Mouse (Mus musculus) common myeloid progenitor, adult 5-6 weeks (primary cell): Measurements from ENCODE around the gene Chrdl2. TPM values are rescaled to one million over a fixed set of nuclear protein-coding genes. Genes with fewer than 3 reads are reported as not detected.
"Not testable (repeated sequence)": the region's sequence is repeated elsewhere in the genome, so short reads cannot be mapped to it uniquely, and the experiment has no call there.

ENCODE experiments used
- ATAC-seq: replicated peaks from 2 replicates; pipeline ENCODE4 v1.8.0; 2016; ENCODE audit warnings: low read depth, mild to moderate bottlenecking, moderate TSS enrichment, inconsistent platforms; ENCODE audit not compliant: poor library complexity, severe bottlenecking
- total RNA-seq: library from RNA; stranded (forward); fragments of 200-1000, 187-1606 nt; gene quantifications from 2 replicates; pipeline ENCODE4 v1.2.3, GENCODE M21; 2017

The Chrdl2 gene
- total RNA-seq, 1 experiment from 2014 or later, result not detected

DNA sequence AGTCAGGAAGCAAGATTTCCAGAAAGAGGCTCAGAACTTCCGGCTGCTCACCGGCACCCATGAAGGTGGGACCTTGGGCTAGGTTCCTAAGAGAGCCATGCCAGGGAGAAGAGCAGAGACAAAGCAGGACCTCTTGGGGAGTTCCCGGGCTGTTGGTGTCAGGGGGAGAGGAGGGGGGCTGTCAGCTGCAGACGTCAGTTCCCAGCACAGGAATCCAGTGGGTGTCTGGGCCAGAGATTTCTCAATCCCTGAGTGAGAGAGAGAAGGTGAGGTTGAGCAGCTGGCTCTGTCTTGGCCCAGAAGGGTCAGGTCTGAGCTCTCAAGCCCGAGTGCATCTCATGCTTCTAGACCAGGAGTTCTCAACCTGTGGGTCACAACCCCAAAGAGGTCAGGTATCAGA lies 27.7 kb downstream of the Chrdl2 start:
- ATAC-seq, result no peak

DNA sequence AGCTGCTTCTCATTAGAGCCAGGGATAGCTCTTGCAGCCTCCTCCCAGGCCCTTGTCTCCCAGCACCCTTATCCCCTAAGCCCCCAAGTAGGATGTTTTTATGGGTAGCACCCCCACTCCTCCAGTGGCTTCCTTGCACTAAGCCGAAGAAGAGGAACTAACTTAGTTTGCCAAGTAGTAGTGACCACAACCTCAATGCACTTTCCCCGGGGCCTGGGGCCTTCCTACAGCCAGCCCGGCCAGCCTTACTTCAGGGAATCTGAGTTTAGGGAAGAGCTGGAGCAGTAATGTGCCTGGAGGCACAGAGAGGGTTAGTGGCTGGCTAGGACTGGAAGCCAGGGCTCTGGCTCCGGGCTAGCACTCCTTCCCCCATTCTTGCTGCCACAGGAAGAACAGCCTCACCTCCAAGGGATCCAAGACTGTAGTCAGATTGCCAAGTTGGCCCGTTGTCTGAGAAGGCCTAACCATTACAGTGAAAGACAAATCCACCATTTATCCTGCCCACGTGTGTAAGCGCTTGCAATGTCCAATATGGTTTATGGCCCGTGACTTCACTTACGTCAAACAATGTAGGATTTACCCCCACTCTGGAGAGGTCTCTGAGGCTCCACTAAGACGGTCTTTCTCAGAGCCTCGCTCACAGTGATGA lies 29.0 kb downstream of the Chrdl2 start:
- ATAC-seq, result peak; percentile 87

DNA sequence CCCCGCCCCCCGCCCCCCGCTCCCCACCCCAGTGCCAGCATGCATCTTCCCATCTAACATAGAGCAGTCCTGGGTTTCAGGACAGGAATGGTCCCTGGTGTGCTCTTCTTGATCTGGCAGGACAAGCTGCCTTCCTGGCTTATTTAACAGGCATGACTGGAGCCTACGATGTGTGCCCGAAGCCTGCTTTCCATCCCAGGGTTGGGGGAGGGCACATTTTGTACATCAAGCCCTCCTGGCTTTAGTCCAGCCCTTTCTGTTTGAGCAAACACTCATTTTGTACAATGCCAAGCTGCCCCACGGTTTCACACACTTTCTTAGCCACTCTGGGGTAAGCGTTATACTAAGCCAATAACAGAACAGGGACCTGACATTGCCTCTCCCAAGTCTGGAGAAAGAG lies 30.1 kb downstream of the Chrdl2 start:
- no peak for ATAC-seq

DNA sequence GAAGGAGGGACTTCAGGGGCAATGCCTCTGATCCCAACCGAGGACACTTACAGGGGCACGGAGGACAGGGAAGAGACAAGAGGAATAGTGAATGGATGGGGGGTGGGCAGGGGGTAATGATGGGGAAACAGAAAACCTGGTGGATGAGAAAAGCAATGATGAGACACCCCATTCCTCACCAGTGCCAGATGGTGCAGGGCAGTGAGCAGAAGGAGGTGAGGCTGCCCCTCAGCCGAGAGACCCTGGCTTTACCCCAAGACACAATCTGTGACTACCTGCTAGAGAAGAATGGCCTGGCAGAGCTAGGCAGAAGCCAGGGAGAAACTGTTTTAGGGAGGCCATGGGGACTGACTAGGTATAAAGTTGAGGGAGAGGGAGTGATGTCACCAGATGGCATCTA lies 30.5 kb downstream of the Chrdl2 start:
- no peak for ATAC-seq

DNA sequence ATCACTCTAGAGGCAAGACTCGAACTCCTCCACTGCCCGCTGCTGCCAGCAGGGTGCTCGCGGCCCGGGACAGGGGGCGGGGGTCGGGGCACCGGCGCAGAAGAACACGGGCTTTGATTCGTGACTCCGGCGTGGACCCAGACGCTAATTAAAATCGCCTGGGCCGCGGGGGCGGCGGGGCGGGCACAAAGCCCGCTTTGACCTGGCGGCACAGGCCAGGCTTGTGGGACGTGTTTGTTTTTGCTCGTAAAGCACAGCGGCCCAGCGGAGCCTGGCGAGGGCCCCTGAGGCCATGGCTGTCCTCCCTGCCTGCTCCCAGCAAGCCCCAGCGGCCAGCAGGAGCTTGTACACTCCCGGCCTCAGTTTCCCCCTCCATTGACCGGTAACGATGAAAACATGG lies 36.1 kb downstream of the Chrdl2 start:
- no peak for ATAC-seq

DNA sequence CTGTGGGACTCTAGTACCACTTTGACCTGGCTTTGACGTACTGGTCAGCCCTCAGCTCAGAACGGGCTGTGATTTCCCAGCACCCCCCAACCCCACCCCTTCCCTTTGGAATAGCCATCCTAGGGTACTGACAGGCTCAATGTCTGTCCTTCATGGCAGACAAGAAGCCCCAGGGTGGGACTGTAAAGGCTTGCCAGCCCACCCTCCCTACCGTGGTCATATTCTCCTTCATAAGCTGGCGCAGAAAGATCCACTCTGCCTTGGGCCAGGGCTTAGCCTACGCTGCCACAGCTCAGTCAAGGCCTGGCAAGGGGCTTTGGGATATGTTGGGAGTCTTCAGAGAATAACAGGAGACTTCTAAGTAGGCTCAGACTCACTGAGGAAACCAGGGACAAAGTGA lies 37.1 kb downstream of the Chrdl2 start:
- no peak for ATAC-seq

DNA sequence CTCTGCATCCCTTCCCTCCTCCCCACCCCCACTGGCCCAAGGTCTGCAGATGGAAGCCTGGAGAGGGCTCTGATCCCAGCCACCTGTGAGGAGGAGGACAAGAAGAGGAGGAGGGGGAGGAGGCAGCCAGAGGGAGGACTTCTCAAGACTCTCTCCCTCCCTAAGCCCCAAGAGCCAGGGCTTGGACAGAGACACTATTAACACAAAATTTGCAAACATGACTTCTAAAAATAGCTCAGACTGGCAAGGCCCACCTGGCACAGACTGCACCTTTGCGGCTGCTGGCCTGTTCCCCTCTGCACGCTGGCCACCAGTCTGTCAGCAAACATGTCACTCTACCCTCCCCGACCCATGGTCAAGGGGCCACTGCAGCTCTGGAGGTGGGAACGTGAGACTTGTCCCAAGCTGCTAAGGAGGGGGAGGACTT lies 37.6 kb downstream of the Chrdl2 start:
- no peak for ATAC-seq

DNA sequence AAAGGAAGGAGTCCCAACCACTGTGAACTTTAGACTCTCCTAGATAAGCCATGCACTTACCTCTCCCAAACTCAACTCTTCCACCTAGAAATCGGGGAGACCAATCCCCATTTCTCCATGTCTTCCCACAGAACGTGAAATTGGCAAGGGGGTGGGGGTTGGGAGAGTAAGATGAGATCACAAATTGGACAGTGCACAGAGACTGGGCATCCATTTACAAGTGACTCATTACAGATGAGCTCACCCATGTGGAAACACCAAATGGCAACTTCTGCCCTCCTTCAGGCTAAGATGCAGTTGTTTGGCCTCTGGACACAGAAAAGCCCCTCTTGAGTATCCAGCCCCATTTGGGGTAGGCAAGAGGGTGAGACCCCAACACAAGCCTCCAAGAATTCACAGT lies 40.5 kb downstream of the Chrdl2 start:
- ATAC-seq, result no peak

DNA sequence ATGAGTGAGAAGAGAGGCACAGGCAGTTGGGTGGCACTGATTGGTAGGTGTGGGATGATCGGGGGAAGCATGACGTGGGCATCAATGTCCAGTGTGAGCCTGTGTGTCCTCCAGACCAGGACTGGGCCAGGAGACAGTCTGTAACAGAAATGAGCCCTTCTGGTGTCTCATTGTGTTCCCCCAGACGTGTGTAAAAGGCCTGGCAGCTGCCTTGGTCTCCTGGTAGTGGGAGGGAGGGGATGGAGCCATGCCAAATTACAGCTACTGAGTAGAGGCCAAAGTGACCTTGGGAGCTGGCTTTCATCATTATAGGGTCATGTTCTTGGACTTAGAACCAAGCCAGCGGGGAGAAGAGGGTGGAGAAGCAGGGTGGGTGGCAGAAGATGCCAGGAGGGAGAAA lies 45.9 kb downstream of the Chrdl2 start:
- no peak for ATAC-seq

DNA sequence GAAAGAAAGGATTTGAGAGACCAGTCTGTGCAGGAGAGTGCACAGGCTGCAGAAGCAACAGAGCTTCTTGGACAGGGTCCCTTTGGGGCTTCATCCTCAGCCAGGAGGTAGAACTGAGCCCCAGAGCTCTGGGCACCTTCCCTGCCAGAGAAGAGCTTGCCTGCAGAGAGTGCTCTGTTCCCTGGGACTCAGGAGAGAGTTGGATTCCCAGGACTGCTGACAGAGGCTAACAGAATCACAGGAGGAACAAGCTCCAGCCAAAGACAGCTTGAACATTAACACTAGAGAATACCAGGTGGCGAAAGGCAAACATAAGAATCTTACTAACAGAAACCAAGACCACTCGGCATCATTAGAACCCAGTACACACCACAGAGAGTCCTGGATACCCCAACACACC lies 47.0 kb downstream of the Chrdl2 start:
- not testable (repeated sequence) for ATAC-seq

DNA sequence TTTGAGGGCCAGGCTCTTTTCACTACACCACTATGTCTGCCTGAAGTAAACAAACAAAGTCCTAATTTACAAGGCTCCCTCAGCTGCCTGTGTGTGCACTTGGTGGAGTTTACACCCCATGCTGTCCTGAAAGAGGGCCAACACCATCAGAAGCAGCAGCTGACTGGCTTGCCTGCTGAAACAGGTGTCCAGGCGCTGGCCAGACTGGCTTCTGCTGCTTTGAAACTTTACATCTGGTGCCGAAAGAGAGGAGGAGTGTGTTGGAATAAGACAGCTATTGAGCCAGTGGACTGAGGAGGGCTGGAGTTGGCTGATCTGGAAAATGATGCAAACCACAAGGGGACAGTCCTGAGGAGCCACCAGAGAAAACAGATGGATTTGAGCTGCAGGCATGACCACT lies 68.0 kb downstream of the Chrdl2 start:
- ATAC-seq, result no peak

DNA sequence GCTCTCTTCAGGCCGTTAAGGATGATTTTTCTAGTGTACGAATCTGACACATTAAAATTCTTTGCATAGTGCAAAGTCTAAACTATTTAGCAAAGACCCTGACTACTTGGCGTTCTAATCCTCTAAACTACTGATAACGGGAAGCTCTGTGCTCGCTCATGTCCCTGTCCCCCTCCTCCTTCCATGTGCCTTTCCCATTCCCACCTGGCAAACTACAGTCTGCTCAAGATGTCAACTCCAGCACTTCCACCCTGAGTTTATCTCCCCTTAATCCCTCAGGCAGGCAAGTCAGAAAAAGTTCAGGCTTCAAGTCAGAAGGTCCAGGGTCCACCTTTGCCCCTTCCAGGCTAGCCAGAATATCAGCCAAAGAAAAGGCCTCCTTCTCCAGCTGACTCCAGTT lies 70.3 kb downstream of the Chrdl2 start:
- ATAC-seq, result no peak

DNA sequence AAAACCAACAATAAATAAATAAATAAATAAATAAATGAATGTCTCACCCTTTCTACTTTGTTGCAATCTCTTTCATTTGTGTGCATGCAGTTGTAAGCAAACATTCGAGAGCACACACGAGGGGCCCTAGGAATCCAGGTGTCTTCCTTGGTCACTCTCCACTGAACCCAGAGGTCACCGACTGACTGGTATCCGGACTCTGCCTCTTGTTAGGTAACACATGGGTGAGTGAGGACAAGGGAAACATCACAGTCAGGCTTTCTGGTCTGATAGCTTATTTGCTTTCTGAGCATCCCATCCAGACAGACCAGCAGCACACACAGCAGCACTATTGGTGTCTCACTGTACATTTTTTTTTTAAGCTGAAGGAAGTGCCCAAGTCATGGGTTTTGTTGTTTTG lies 71.1 kb downstream of the Chrdl2 start:
- ATAC-seq, result no peak

DNA sequence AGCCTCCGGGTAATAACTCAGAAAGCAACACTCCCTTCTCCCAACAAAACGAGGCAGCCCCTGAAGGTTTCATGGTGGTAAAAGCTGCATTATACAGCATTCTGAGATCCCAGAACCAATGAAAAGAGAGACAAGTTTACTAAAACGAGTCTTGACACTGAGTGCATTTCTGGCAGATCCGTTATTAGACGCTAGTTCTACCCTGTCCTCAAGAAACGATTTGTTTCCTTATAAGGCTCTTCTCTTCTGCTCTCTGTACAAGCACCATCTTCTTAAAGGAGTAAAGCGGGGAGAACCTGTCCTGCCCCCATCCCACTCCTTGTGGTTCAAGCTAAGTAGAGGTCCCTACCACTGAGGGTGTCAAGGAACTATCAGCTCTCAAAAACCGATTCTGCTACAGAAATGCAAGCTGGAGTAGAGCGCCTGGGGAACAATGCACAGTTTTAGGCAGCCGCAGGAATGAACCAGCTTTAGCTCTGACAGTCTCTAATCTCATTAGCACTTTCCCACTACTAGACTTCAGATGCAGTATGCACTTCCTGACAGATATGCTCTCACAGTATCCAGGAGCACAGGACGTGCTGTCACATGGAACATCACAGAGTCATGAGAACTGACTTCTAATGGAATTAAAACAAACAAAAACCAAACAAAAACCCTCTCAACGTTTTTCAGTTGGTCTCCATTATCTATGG lies 74.3 kb downstream of the Chrdl2 start:
- ATAC-seq, result no peak

DNA sequence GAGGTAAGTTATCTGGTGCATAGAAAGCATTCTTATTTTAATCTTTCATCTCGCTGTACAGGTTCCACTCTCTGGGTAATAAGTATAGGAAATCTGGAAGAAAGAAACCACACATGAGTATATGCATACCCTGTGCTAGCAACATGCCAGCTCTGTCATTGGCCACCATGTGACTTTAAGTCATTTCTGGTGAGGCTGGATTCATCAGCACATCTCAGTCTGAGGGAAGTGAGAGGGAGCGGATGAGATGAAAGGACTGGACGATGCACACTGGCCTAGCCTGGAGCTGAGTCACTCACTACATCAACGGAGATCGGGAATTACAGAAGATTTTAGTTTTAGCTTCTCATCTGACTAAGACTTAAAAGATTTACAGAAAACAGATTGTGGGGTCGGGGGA lies 76.9 kb downstream of the Chrdl2 start:
- no peak for ATAC-seq

DNA sequence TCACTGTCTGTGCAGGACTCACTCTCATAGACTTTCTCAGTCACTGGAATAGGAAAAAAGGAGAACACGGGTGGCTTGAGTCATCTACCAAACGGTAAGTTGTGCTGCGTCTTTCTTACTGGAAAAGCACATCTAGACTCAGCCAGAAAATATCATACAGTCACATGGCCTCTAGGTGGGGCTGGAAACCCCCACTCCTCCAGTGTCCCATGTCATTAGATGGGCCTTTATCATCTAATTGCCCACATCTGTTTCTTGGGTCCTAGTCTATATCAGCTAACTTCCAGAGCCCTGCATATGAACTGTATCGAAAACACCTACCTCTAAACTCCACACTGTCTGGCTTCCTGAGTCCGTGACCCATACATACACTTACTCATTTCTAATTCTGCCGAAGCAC lies 77.8 kb downstream of the Chrdl2 start:
- 0 out of 2 replicates have a peak, but pooled peaks have one; percentile 32 for ATAC-seq

Other genes with a start within 250 kb of the Chrdl2 start
- gene Olfr521, start 242.7 kb upstream of the Chrdl2 start, total RNA-seq, result not detected in 2 replicates
- 4.9 and 5.0 TPM in 2 replicates for gene Neu3, start 177.8 kb upstream of the Chrdl2 start, total RNA-seq
- not detected in 2 replicates for gene Xrra1, start 147.1 kb upstream of the Chrdl2 start, total RNA-seq
- gene Spcs2, start 142.7 kb upstream of the Chrdl2 start, total RNA-seq, result 169 and 183 TPM in 2 replicates
- 20.6 and 24.7 TPM in 2 replicates for gene Rnf169, start 25.7 kb upstream of the Chrdl2 start, total RNA-seq
- 99.4 and 138 TPM in 2 replicates for gene Pold3, start 115.4 kb downstream of the Chrdl2 start, total RNA-seq
- gene Lipt2, start 153.1 kb downstream of the Chrdl2 start, total RNA-seq, result 5.6 and 9.6 TPM in 2 replicates
- 0.73 and 3.7 TPM in 2 replicates for gene Kcne3, start 170.3 kb downstream of the Chrdl2 start, total RNA-seq
- gene Pgm2l1, start 221.2 kb downstream of the Chrdl2 start, total RNA-seq, result 14.5 and 20.1 TPM in 2 replicates